22 mouse cellular contexts compared by ENCODE assay signal in the genomic region with DNA sequence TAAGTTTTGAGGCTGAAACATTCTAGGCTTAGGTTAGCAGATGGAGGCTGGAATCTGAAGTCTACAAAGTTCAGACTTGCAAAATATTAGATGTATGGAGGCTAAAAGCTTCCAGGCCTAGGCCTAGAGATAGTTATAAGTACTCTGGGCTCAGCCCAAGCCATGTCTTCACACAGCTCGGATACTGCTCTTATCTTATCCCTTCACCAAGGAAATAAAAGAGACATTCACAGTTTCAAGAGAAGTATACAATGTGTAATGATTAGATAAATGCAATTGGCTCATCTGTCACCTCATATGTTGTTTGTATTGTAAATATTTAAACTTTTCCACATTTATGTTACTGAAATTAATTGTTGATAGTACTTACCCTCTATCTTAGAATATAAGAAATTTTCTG.
DNase-seq lines count a peak whose midpoint lies in the region; ATAC-seq and TF ChIP-seq lines count a peak whose summit lies in the region.
"Had no signal": no experiment of that assay in that cellular context is flagged by ENCODE, and none has a peak within 500 bp of the region (broad histone marks: within the 10 kb centered on the region; RNA-seq: fewer than 3 reads in every experiment).

No protein-coding gene starts in this region.

- H3K36me3 ChIP-seq in liver, embryonic 13.5 days: no peaks in the 10 kb centered on the region
- no peaks in the 10 kb centered on the region for H3K36me3 ChIP-seq in lung, embryonic 14.5 days (ENCODE audit: insufficient read depth)
- H3K36me3 ChIP-seq: embryonic facial prominence, embryonic 10.5 days; embryonic facial prominence, embryonic 12.5 days; forebrain, embryonic 15.5 days had no signal

- peak; percentile 58 for ATAC-seq in liver, embryonic 13.5 days (ENCODE audit: low read depth)
- peak; percentile 41; the same call in 1 of the 2 replicates for ATAC-seq in lung, embryonic 14.5 days (ENCODE audit: insufficient read depth)
- ATAC-seq in megakaryocyte-erythroid progenitor cell, adult 5-6 weeks (replicated peaks; ENCODE audit: low FRiP score, low TSS enrichment, poor library complexity, severe bottlenecking): peak; percentile 89
- ATAC-seq: activated CD4-positive, CD25-positive, alpha-beta regulatory T cell, adult 4 months; forebrain, embryonic 13.5 days; forebrain, embryonic 15.5 days; forebrain, postnatal 0 days had no signal

- TF ChIP-seq CTCF in lung, embryonic 14.5 days (IDR thresholded peaks at IDR 0.05; ENCODE audit: low read depth): no peak

- H3K9ac ChIP-seq in liver, embryonic 13.5 days: no peak overlapping the region
- no peak overlapping the region for H3K9ac ChIP-seq in lung, embryonic 14.5 days
- H3K9ac ChIP-seq: embryonic facial prominence, embryonic 12.5 days; forebrain, embryonic 13.5 days; forebrain, embryonic 15.5 days; forebrain, postnatal 0 days had no signal

- H3K4me1 ChIP-seq in liver, embryonic 13.5 days (replicated peaks): no peaks in the 10 kb centered on the region
- H3K4me1 ChIP-seq in lung, embryonic 14.5 days (ENCODE audit: insufficient read depth): no peaks in the 10 kb centered on the region
- H3K4me1 ChIP-seq: embryonic facial prominence, embryonic 10.5 days; embryonic facial prominence, embryonic 12.5 days; forebrain, embryonic 13.5 days; forebrain, embryonic 15.5 days had no signal

- no peak for DNase-seq in liver, embryonic 13.5 days
- DNase-seq in liver: no peak
- DNase-seq in lung, embryonic 14.5 days: peak; percentile 17
- DNase-seq in lung, postnatal 36 days: no peak
- peak; percentile 28 for DNase-seq in MEL-GATA-1-ER (ENCODE audit: extremely low read depth, low read depth)
- no peak for DNase-seq in T-cell, adult 2 months (ENCODE audit: low spot score)
- no peak for DNase-seq in gastrocnemius, postnatal 14 days
- DNase-seq: adrenal gland, adult 8-10 months; adrenal gland, postnatal 14 days; adrenal gland, postnatal 36 days; cerebellum, adult 11-12 months; cerebellum, adult 2 months; cerebellum, adult 9-10 months; cerebellum, postnatal 10 days; cerebellum, postnatal 25 days; forebrain, postnatal 0 days had no signal

- no peaks in the 10 kb centered on the region for H3K27me3 ChIP-seq in liver, embryonic 13.5 days
- H3K27me3 ChIP-seq in lung, embryonic 14.5 days (ENCODE audit: insufficient read depth, low read length): no peaks in the 10 kb centered on the region
- H3K27me3 ChIP-seq: embryonic facial prominence, embryonic 12.5 days; forebrain, embryonic 13.5 days; forebrain, embryonic 15.5 days had no signal

- intact Hi-C loops in gastrocnemius, postnatal 14 days (cut with DNase I; ENCODE audit: low total_unique reads): no loop called here

- 21% methylated on average over 1 of the region's 1 CpGs for WGBS in liver, embryonic 13.5 days (ENCODE audit: insufficient replicate concordance)
- WGBS in lung, embryonic 14.5 days: 22% methylated on average over 1 of the region's 1 CpGs

- H3K9me3 ChIP-seq in liver, embryonic 13.5 days (replicated peaks): no peaks in the 10 kb centered on the region
- H3K9me3 ChIP-seq in lung, embryonic 14.5 days (ENCODE audit: low read depth, low read length): no peaks in the 10 kb centered on the region
- H3K9me3 ChIP-seq: embryonic facial prominence, embryonic 10.5 days; embryonic facial prominence, embryonic 12.5 days; forebrain, embryonic 13.5 days; forebrain, embryonic 15.5 days had no signal

- no peak overlapping the region for H3K4me3 ChIP-seq in liver, embryonic 13.5 days (replicated peaks)
- H3K4me3 ChIP-seq in lung, embryonic 14.5 days (ENCODE audit: low read depth, low read length): no peak overlapping the region
- H3K4me3 ChIP-seq: embryonic facial prominence, embryonic 10.5 days; embryonic facial prominence, embryonic 12.5 days; forebrain, embryonic 13.5 days; forebrain, embryonic 15.5 days had no signal

- H3K27ac ChIP-seq in liver, embryonic 13.5 days: no peak overlapping the region
- no peak overlapping the region for H3K27ac ChIP-seq in lung, embryonic 14.5 days (ENCODE audit: low read depth)
- H3K27ac ChIP-seq: embryonic facial prominence, embryonic 10.5 days; embryonic facial prominence, embryonic 12.5 days; forebrain, embryonic 13.5 days; forebrain, embryonic 15.5 days had no signal

- H3K4me2 ChIP-seq in liver, embryonic 13.5 days: no peak overlapping the region
- H3K4me2 ChIP-seq in lung, embryonic 14.5 days: no peak overlapping the region
- H3K4me2 ChIP-seq: embryonic facial prominence, embryonic 12.5 days; forebrain, embryonic 13.5 days; forebrain, embryonic 15.5 days had no signal

Comparison
In these comparisons a context has a peak if more than half of its experiments do, and no peak if none do; other contexts are left out.
1. DNase-seq: peak in lung, embryonic 14.5 days (single experiment) and MEL-GATA-1-ER (single experiment); none in liver, embryonic 13.5 days (single experiment), liver (single experiment), lung, postnatal 36 days (single experiment), T-cell, adult 2 months (single experiment) and gastrocnemius, postnatal 14 days (single experiment).
2. Peak in every context shown above with its lines, with median percentiles within 50 percentile points of each other: ATAC-seq.